Mouse (Mus musculus) lung, postnatal 4 days (tissue): ENCODE data around the gene Ano4.

Experiments used
- DNase-seq, 2 experiments: peaks; one replicate each; pipeline ENCODE4 v3.0.0; 2021

The Ano4 gene

GRCm38 (mm10) chr10:89273001-89273680 lies 71.4 kb downstream of the Ano4 start:
- no peak for DNase-seq

GRCm38 (mm10) chr10:89267312-89267711 lies 77.2 kb downstream of the Ano4 start:
- DNase-seq, result no peak

DNA sequence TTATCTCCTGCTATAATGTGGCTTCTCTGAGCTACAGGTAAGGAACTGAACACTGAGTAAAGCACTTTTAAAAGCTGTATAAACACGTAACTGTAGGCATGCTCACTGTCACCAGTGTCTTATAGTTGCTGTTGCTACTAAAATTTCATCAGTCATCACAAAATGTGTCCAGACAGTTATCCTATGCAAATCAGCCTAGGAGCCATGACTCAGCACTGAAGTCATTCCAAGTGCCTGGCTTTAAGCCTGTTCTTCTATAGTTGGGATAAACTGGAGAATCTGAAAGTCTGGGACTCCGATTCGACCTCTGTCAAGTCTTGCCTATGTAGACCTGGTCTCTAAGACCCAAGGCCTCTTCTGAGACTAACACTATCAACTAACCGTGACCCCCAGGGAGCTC lies 81.2 kb downstream of the Ano4 start:
- no peak for DNase-seq

- no peak for DNase-seq
Measured at GRCm38 (mm10) chr10:89257457-89258381, 86.8 kb downstream of the Ano4 start.

GRCm38 (mm10) chr10:89256762-89257456 lies 87.7 kb downstream of the Ano4 start:
- DNase-seq, result no peak

- no peak for DNase-seq
Measured at GRCm38 (mm10) chr10:89254765-89255164, 89.8 kb downstream of the Ano4 start.

GRCm38 (mm10) chr10:89253799-89254198 lies 90.8 kb downstream of the Ano4 start:
- no peak for DNase-seq

GRCm38 (mm10) chr10:89252636-89253035 lies 91.9 kb downstream of the Ano4 start:
- no peak for DNase-seq

GRCm38 (mm10) chr10:89243808-89244207 lies 100.8 kb downstream of the Ano4 start:
- DNase-seq, result no peak

- DNase-seq, result peak in 1 of 2 experiments; percentile 10
Measured at GRCm38 (mm10) chr10:89224524-89224923, 120.0 kb downstream of the Ano4 start.

GRCm38 (mm10) chr10:89222284-89222989 lies 122.1 kb downstream of the Ano4 start:
- no peak for DNase-seq

DNA sequence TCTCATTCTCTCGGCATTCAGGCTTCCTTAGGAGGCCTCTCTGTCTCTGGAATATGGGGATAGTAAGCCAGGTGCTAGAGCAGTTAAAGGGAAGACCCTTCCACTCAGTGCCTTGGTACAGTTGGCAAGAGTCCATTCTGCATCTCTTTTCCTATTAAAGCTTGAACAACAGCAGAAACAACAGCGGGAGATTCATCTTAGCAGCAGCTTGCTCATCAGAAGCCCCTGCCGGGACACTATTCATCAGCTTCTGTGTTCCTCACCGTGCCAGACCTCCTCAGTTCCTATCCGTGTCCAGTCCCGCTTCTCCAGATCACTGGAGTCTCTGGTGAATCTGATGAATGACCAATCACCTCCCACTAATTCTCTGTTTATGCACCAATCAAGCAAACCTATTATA lies 128.5 kb downstream of the Ano4 start:
- DNase-seq, result no peak

DNA sequence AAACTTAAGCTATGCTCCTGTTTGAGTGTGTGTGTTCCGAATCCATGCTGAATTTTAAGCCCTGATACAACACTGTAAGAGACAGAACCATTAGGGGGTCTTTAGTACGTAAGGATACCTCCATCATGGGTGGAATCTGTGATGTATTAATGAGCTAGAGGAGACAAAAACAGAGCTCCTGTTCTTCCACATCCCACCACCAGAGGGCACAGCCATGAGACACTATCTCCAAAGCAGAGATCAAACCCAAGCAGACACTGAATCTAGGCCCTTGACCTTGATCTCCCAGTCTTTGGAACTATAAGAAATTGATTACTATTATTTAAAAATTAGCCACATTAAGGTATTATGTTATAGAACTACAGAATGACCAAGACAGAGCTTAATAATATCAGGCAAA lies 138.7 kb downstream of the Ano4 start:
- no peak for DNase-seq

- no peak for DNase-seq
Measured at GRCm38 (mm10) chr10:89196444-89196843, 148.1 kb downstream of the Ano4 start.

DNA sequence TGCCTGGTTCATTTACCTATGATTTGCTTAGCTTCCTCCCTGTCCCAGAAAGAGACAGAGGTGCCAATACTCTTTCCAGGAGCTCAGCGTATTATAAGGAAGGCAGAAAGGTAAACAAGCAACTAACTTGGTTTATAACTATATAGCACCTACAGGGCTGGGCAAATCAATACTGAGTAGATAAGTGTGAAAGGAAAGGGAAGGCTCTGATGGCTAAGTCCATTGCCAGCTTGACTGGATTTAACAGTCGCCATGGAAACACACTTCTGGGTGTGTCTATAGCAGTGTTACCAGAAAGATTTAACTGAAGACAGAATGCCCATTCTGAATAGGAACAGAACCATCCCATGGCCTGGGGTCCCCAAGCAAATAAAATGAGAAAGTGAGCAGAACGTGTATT lies 149.5 kb downstream of the Ano4 start:
- DNase-seq, result no peak

GRCm38 (mm10) chr10:89194440-89194839 lies 150.1 kb downstream of the Ano4 start:
- DNase-seq, result no peak

- DNase-seq, result no peak
Measured at GRCm38 (mm10) chr10:89177921-89178320, 166.6 kb downstream of the Ano4 start.

DNA sequence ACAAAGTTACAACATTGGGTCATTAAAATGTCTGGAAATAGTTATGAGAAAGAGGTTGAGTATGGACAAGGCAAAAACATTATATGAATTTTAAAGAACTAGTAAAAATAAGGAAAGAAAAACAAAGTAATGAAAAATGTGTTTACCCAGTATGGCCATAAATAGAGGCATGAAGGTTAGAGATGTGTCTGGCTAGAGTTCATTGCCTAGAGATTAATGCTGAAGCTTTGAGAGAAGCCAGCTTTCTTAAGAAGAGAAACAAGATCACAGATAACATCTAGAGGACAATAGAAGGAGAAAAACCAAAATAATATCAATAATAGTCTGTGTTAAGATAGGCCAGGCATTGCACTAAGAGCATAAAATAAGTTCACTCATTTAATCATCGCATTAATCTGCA lies 180.0 kb downstream of the Ano4 start:
- no peak for DNase-seq

GRCm38 (mm10) chr10:89155502-89155901 lies 189.1 kb downstream of the Ano4 start:
- DNase-seq, result no peak

DNA sequence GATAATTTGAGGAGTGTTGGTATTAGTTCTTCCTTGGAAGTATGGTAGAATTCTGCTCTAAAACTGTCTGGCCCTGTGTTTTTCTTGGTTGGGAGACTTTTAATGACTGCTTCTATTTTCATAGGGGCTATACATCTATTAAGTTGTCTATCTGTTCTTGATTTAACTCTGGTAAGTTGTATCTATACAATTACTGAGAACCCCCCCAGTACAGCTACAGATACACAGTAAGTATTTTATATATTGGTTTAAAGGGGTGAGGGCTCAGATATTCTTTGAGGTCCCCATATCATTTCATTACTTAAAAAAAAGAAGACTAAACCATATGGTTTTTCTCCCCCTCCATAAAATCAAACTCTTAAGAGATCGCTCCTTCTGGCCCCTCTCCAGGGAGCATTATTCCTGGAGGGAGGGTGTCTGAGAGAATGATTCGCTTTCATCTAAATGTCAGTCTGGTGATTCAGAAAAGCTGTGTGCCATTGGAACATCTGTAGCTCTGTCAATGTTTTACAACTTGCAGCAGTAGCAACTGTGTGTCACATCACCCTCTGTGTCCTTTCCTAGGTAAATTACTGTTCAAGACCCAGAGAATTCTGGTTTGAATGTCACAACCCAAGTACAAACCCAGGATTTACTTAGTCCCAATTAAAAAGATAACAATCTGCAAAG lies 189.6 kb downstream of the Ano4 start:
- no peak for DNase-seq

DNA sequence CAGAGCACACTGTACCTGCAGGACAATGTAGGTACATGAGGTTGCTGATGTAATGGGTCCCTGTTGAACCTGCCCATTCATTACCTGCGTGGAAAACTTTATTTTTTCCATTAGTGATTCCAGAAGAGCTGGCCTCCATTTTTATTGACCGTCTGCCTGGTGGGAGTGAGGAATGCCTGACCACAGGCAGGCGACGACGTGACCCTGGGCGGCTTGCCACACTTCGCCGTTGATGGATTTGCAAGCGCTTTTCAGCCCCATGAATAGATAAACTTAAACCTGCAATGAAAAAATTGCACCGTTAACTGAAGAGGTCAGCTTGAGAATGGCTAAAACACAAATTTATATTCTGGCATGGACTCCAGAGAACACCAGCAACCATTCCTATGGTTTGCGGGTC lies 195.4 kb downstream of the Ano4 start:
- DNase-seq, result no peak

DNA sequence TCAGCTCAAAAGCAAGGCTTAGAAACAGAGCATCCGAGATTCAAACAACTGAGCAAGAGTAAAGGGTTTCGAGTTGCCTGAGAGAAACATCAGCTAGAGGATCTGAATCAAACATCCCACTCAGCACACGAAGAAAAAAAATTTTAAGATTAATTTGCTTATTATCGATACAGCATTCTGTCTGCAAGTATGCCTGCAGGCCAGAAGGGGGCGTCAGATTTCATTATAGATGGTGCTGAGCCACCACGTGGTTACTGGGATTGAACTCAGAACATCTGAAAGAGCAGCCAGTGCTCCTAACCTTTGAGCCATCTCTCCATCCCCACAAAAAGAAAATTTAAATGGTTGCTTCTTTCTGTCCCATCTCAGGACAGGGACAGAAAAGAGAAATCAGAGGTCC lies 223.2 kb downstream of the Ano4 start:
- no peak for DNase-seq
